Mouse (Mus musculus) intestine, embryonic 14.5 days (tissue): ENCODE data around the gene Osbp. TPM values are rescaled to one million over a fixed set of nuclear protein-coding genes. Genes with fewer than 3 reads are reported as not detected.

Experiments used
- ATAC-seq: fragments of 200-750 bp; cut with Nextera tagmentation; replicated peaks from 2 replicates; pipeline ENCODE4 v1.8.0; 2017; ENCODE audit warnings: low read depth, moderate number of reproducible peaks, moderate TSS enrichment, moderate library complexity; ENCODE audit not compliant: low FRiP score, low TSS enrichment
- DNase-seq: peaks from one replicate; pipeline ENCODE4 v3.0.0-alpha.2; 2018; ENCODE audit warnings: low spot score
- H3K27ac ChIP-seq: fragments of 300-500 bp; sonication (generic); 2 replicates; pipeline ENCODE4 v1.5.1; 2014; ENCODE audit warnings: low read depth, mild to moderate bottlenecking, control low read depth
- H3K27me3 ChIP-seq: fragments of 300-500 bp; sonication (generic); replicated peaks from 2 replicates; pipeline ENCODE4 v1.6.1; 2014; ENCODE audit warnings: low read length, control low read depth; ENCODE audit not compliant: control insufficient read depth, insufficient read depth
- H3K36me3 ChIP-seq: fragments of 300-500 bp; sonication (generic); 2 replicates; pipeline ENCODE4 v1.6.1; 2014; ENCODE audit warnings: low read length, control low read depth; ENCODE audit not compliant: control insufficient read depth, insufficient read depth
- H3K4me1 ChIP-seq: fragments of 300-500 bp; sonication (generic); replicated peaks from 2 replicates; pipeline ENCODE4 v1.6.1; 2014; ENCODE audit warnings: low read length, control low read depth, mixed read lengths; ENCODE audit not compliant: control insufficient read depth, insufficient read depth
- H3K4me2 ChIP-seq: fragments of 300-500 bp; sonication (generic); 2 replicates; pipeline ENCODE4 v1.6.1; 2014; ENCODE audit warnings: low read length
- H3K4me3 ChIP-seq: fragments of 300-500 bp; sonication (generic); 2 replicates; pipeline ENCODE4 v1.5.1; 2014; ENCODE audit warnings: low read depth, low read length, control low read depth, mixed read lengths
- H3K9ac ChIP-seq: fragments of 300-500 bp; sonication (generic); 2 replicates; pipeline ENCODE4 v1.6.1; 2014; ENCODE audit warnings: mild to moderate bottlenecking, low read length
- H3K9me3 ChIP-seq: fragments of 300-500 bp; sonication (generic); 2 replicates; pipeline ENCODE4 v1.6.1; 2016; ENCODE audit warnings: low read length, control low read depth; ENCODE audit not compliant: control insufficient read depth
- WGBS: fragments of 180-500 bp; shearing (Covaris S2); extraction: QIAGEN DNeasy Blood & Tissue Kit; methylation state at CpG from one replicate; pipeline ENCODE4 v1.1.7; 2014; 5-methylcytosine and 5-hydroxymethylcytosine counted together
- microRNA-seq: library from miRNA; unstranded; fragments of <30 nt; microRNA quantifications from one replicate; pipeline ENCODE4, GENCODE M21; 2016
- polyA plus RNA-seq: library from polyadenylated mRNA; unstranded; fragments of >200 nt; fragmentation: Nextera tagmentation; extraction: Ambion mirVana; gene quantifications from 2 replicates; pipeline ENCODE4 v1.2.1, GENCODE M21; 2014

Gene Osbp
- polyA plus RNA-seq, 1 experiment from 2014 or later = 8.8 TPM

DNA sequence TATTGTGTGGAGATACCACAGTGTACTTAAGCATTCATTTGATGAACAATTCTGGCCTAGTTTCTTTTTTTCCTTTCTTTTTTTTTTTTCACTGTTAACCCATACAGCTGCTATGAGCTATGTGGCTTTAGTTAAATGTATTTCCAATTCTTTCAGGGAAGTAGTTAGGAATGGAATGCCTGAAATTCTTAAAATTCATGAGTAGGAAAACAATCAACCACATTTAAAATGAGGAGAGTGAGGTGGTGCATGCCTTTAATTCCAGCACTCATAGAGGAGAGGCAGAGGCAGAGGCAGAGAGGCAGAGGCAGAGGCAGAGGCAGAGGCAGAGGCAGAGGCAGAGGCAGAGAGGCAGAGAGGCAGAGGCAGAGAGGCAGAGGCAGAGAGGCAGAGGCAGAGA is 72.0 kb downstream of the Osbp start:
- Histone ChIP-seq H3K36me3 (no peaks in the 10 kb centered on the region), H3K4me3 (no peak overlapping the region), H3K9me3 (no peaks in the 10 kb centered on the region), H3K9ac (no peak overlapping the region), H3K4me1 (no peaks in the 10 kb centered on the region), H3K27me3 (no peaks in the 10 kb centered on the region), H3K27ac (no peak overlapping the region), H3K4me2 (no peak overlapping the region)
- ATAC-seq (no peak), DNase-seq (no peak)

DNA sequence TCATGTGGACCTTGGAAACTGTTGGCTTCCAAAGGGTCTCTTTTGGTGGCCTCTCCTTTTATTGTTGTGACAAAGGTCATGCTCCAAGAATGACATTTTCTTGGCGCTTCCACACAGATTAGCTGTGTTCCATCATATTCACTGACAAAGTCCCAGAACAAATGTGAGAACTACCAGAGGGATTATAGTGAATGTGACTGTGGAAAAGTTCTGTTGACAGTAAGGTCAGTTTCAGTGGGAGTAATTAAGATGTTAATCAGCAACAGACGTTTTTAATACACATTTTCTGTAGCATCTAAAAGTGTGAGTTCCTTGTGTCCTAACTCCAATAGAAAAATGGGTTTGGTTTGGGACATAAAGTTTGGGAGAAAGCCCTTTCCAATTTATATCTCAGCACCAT is 75.5 kb downstream of the Osbp start, which contains the start of gene Olfr1423:
Olfr1423 (minus strand) TSS at position 101 of the 400 bp plus-strand sequence.
- no peaks in the 10 kb centered on the region for H3K36me3 ChIP-seq
- no peak within 1 kb of the TSS for H3K9ac ChIP-seq
- no peak within 1 kb of the TSS for H3K4me3 ChIP-seq
- ATAC-seq = no peak
- no peaks in the 10 kb centered on the region for H3K4me1 ChIP-seq
- H3K27me3 ChIP-seq = no peaks in the 10 kb centered on the region
- WGBS = 62% methylated on average over 2 of the region's 2 CpGs
- H3K27ac ChIP-seq = no peak within 1 kb of the TSS
- no peaks in the 10 kb centered on the region for H3K9me3 ChIP-seq
- no peak for DNase-seq
- no peak within 1 kb of the TSS for H3K4me2 ChIP-seq

DNA sequence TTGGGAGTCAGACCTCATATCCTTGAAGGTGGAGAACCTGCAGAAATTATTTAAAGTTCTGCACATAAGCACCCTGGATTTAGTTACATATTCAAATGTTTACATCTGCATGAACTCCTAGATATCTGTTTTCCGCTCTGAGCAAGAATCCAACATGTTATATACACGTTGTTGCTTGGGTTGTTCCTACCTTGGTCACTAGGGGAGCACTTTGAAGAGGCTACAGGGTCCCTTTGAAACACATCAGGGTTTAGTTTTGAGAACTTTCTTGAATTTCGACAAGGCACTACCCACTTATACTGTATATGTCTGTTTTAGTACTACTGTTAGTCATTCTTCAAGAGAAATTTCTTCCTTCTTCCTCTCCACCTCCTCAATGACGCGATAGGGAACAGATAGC is 77.4 kb downstream of the Osbp start:
- Histone ChIP-seq H3K9ac (no peak overlapping the region), H3K4me1 (no peaks in the 10 kb centered on the region), H3K27me3 (no peaks in the 10 kb centered on the region), H3K9me3 (no peaks in the 10 kb centered on the region), H3K4me2 (no peak overlapping the region), H3K27ac (no peak overlapping the region), H3K4me3 (no peak overlapping the region), H3K36me3 (no peaks in the 10 kb centered on the region)
- DNase-seq (no peak), ATAC-seq (no peak)
- WGBS = 88% methylated on average over 5 of the region's 5 CpGs

Small RNAs within 50 kb of the gene (microRNA-seq; reads per million reads assigned to microRNA genes)
- gene Mir6994 = 8.4 reads per million, percentile 38 among the genes with 10 or more reads in this experiment

Other genes starting within 250 kb of the Osbp start
- gene Gif, start 218.4 kb upstream of the Osbp start, polyA plus RNA-seq = not detected in 2 replicates
- 67.1 and 67.8 TPM in 2 replicates for gene Mrpl16, start 195.6 kb upstream of the Osbp start, polyA plus RNA-seq
- 28.4 and 30.0 TPM in 2 replicates for gene Stx3, start 146.5 kb upstream of the Osbp start, polyA plus RNA-seq
- 0.12 TPM in 1 of 2 replicates, not detected in the other for gene Olfr1417, start 126.7 kb upstream of the Osbp start, polyA plus RNA-seq
- not detected in 2 replicates for gene Olfr1418, start 104.9 kb upstream of the Osbp start, polyA plus RNA-seq
- not detected in 2 replicates for gene Olfr1419, start 90.8 kb upstream of the Osbp start, polyA plus RNA-seq
- gene Olfr1420, start 79.4 kb upstream of the Osbp start, polyA plus RNA-seq = 0.07 and 0.12 TPM in 2 replicates
- gene Patl1, start 53.5 kb upstream of the Osbp start, polyA plus RNA-seq = 23.2 and 25.4 TPM in 2 replicates
- not detected in 2 replicates for gene Olfr1423, start 75.4 kb downstream of the Osbp start, polyA plus RNA-seq
- gene Olfr1424, start 96.7 kb downstream of the Osbp start, polyA plus RNA-seq = 0.12 TPM in 1 of 2 replicates, not detected in the other
- gene Olfr1425, start 111.8 kb downstream of the Osbp start, polyA plus RNA-seq = not detected in 2 replicates
- not detected in 2 replicates for gene Olfr1426, start 126.1 kb downstream of the Osbp start, polyA plus RNA-seq
- gene Olfr1427, start 137.4 kb downstream of the Osbp start, polyA plus RNA-seq = not detected in 2 replicates
- not detected in 2 replicates for gene Olfr1428, start 150.0 kb downstream of the Osbp start, polyA plus RNA-seq
- not detected in 2 replicates for gene Olfr76, start 157.3 kb downstream of the Osbp start, polyA plus RNA-seq
- gene Olfr1555-ps1, start 204.2 kb downstream of the Osbp start, polyA plus RNA-seq = not detected in 2 replicates
- gene Olfr1431, start 234.7 kb downstream of the Osbp start, polyA plus RNA-seq = not detected in 2 replicates